Mouse (Mus musculus) kidney, postnatal 0 days (tissue): ENCODE measurements at regions not wholly inside any gene's neighbourhood (a gene's known extent, or its start where the extent isn't known, plus 50 kb on each side); places are given as distances from the start of the nearest gene placed in this dataset.

ENCODE experiments used
- ATAC-seq: fragments of 200-750 bp; cut with Nextera tagmentation; replicated peaks from 2 replicates; pipeline ENCODE4 v1.8.0; 2017; ENCODE audit warnings: low read depth, moderate number of reproducible peaks, moderate TSS enrichment, moderate library complexity; ENCODE audit not compliant: low FRiP score
- DNase-seq: peaks from one replicate; pipeline ENCODE4 v3.0.0-alpha.2; 2016; ENCODE audit warnings: low spot score
- H3K27ac ChIP-seq: fragments of 300-500 bp; sonication (generic); 2 replicates; pipeline ENCODE4 v1.5.1; 2014; ENCODE audit warnings: mild to moderate bottlenecking
- H3K27me3 ChIP-seq: fragments of 300-500 bp; sonication (generic); 2 replicates; pipeline ENCODE4 v1.6.1; 2014; ENCODE audit warnings: low read length, mixed read lengths; ENCODE audit not compliant: insufficient read depth
- H3K36me3 ChIP-seq: fragments of 300-500 bp; sonication (generic); 2 replicates; pipeline ENCODE4 v1.6.1; 2014; ENCODE audit warnings: low read length, mixed read lengths; ENCODE audit not compliant: insufficient read depth
- H3K4me1 ChIP-seq: fragments of 300-500 bp; sonication (generic); replicated peaks from 2 replicates; pipeline ENCODE4 v1.6.1; 2014; ENCODE audit warnings: antibody characterized with exemption, low read length, mixed read lengths; ENCODE audit not compliant: insufficient read depth
- H3K4me2 ChIP-seq: fragments of 300-500 bp; sonication (generic); 2 replicates; pipeline ENCODE4 v1.6.1; 2014; ENCODE audit warnings: mild to moderate bottlenecking, low read length, moderate library complexity, mixed read lengths
- H3K4me3 ChIP-seq: fragments of 300-500 bp; sonication (generic); replicated peaks from 2 replicates; pipeline ENCODE4 v1.5.1; 2014; ENCODE audit warnings: low read depth, low read length
- H3K9ac ChIP-seq: fragments of 300-500 bp; sonication (generic); 2 replicates; pipeline ENCODE4 v1.6.1; 2014; ENCODE audit warnings: low read depth, low read length
- H3K9me3 ChIP-seq: fragments of 300-500 bp; sonication (generic); replicated peaks from 2 replicates; pipeline ENCODE4 v1.6.1; 2016; ENCODE audit warnings: low read length, inconsistent platforms, mixed read lengths
- CTCF ChIP-seq: IDR thresholded peaks from 2 replicates; pipeline ENCODE4 v1.5.1; 2016; ENCODE audit warnings: antibody characterized with exemption, low read depth, mild to moderate bottlenecking, moderate library complexity
- WGBS: fragments of 180-500 bp; shearing (Covaris S2); extraction: QIAGEN DNeasy Blood & Tissue Kit; methylation state at CpG from one replicate; pipeline ENCODE4 v1.1.7; 2014; 5-methylcytosine and 5-hydroxymethylcytosine counted together

GRCm38 (mm10) chr13:59891737-59892136, 68.8 kb upstream of the Tut7 start:
- Histone ChIP-seq H3K9ac (no peak overlapping the region), H3K27ac (no peak overlapping the region), H3K27me3 (no peaks in the 10 kb centered on the region), H3K9me3 (no peaks in the 10 kb centered on the region), H3K36me3 (no peaks in the 10 kb centered on the region), H3K4me2 (no peak overlapping the region), H3K4me3 (no peak overlapping the region), H3K4me1 (peaks cover 10% of the 10 kb centered on the region; the same call in 1 of the 2 replicates)
- 52% methylated on average over 8 of the region's 8 CpGs for WGBS
- DNase-seq (no peak), ATAC-seq (no peak)
- TF ChIP-seq CTCF = no peak

GRCm38 (mm10) chr13:59889468-59890117, 66.6 kb upstream of the Tut7 start:
- peak; percentile 83 for TF ChIP-seq CTCF
- H3K9me3 ChIP-seq = no peaks in the 10 kb centered on the region
- H3K4me3 ChIP-seq = no peak overlapping the region
- no peak overlapping the region for H3K27ac ChIP-seq
- DNase-seq = peak; percentile 93
- H3K4me2 ChIP-seq = no peak overlapping the region
- H3K9ac ChIP-seq = no peak overlapping the region
- peaks cover 10% of the 10 kb centered on the region; the same call in 1 of the 2 replicates for H3K4me1 ChIP-seq
- peak; percentile 56; the same call in 1 of the 2 replicates for ATAC-seq
- no peaks in the 10 kb centered on the region for H3K36me3 ChIP-seq
- WGBS = 21% methylated on average over 10 of the region's 10 CpGs
- H3K27me3 ChIP-seq = no peaks in the 10 kb centered on the region

- Histone ChIP-seq H3K27ac (no peak overlapping the region), H3K27me3 (no peaks in the 10 kb centered on the region), H3K4me3 (no peak overlapping the region), H3K4me2 (no peak overlapping the region), H3K36me3 (no peaks in the 10 kb centered on the region), H3K4me1 (peaks cover 10% of the 10 kb centered on the region; the same call in 1 of the 2 replicates), H3K9ac (no peak overlapping the region), H3K9me3 (no peaks in the 10 kb centered on the region)
- ATAC-seq = no peak
- DNase-seq = no peak
- TF ChIP-seq CTCF = no peak
Observed at GRCm38 (mm10) chr13:59888038-59889016, 65.4 kb upstream of the Tut7 start.

GRCm38 (mm10) chr13:59887306-59887705, 64.4 kb upstream of the Tut7 start:
- ATAC-seq (no peak), DNase-seq (no peak)
- Histone ChIP-seq H3K9ac (no peak overlapping the region), H3K36me3 (no peaks in the 10 kb centered on the region), H3K4me1 (peaks cover 3% of the 10 kb centered on the region; the same call in 1 of the 2 replicates), H3K27me3 (no peaks in the 10 kb centered on the region), H3K4me2 (no peak overlapping the region), H3K27ac (no peak overlapping the region), H3K9me3 (no peaks in the 10 kb centered on the region), H3K4me3 (no peak overlapping the region)
- WGBS = 59% methylated on average over 4 of the region's 4 CpGs
- TF ChIP-seq CTCF = no peak

GRCm38 (mm10) chr13:59886572-59886971, 63.6 kb upstream of the Tut7 start:
- ATAC-seq (no peak), DNase-seq (no peak)
- no peaks in the 10 kb centered on the region for H3K4me1 ChIP-seq
- WGBS = 73% methylated on average over 3 of the region's 3 CpGs
- H3K9me3 ChIP-seq = no peaks in the 10 kb centered on the region
- no peak overlapping the region for H3K4me2 ChIP-seq
- no peak overlapping the region for H3K27ac ChIP-seq
- H3K27me3 ChIP-seq = no peaks in the 10 kb centered on the region
- no peak overlapping the region for H3K9ac ChIP-seq
- peak; percentile 47 for TF ChIP-seq CTCF
- no peaks in the 10 kb centered on the region for H3K36me3 ChIP-seq
- no peak overlapping the region for H3K4me3 ChIP-seq

GRCm38 (mm10) chr13:59881989-59882784, 59.2 kb upstream of the Tut7 start:
- no peak overlapping the region for H3K9ac ChIP-seq
- WGBS = 22% methylated on average over 18 of the region's 19 CpGs
- no peak overlapping the region for H3K4me3 ChIP-seq
- no peak overlapping the region for H3K27ac ChIP-seq
- no peaks in the 10 kb centered on the region for H3K27me3 ChIP-seq
- H3K4me2 ChIP-seq = peak overlapping the region; percentile 30
- ATAC-seq = no peak
- H3K4me1 ChIP-seq = no peaks in the 10 kb centered on the region
- H3K36me3 ChIP-seq = no peaks in the 10 kb centered on the region
- no peaks in the 10 kb centered on the region for H3K9me3 ChIP-seq
- peak; percentile 46 for DNase-seq
- no peak for TF ChIP-seq CTCF
